Mouse (Mus musculus): ENCODE data around the gene Olfr1262. TPM values are rescaled to one million over a fixed set of nuclear protein-coding genes. Genes with fewer than 3 reads are reported as not detected.

Gene Olfr1262
- polyA plus RNA-seq (2016; fragmentation: Nextera tagmentation; extraction: Ambion mirVana): not detected in 2 replicates

GRCm38 (mm10) chr2:89999845-90000244 lies at the start of gene Olfr1262:
Olfr1262 (plus strand) TSS chr2:90000145.
- Histone ChIP-seq H3K27me3 (replicated peaks) (no peaks in the 10 kb centered on the region), H3K9ac (no peak within 1 kb of the TSS), H3K27ac (no peak within 1 kb of the TSS), H3K4me2 (no peak within 1 kb of the TSS), H3K36me3 (no peaks in the 10 kb centered on the region), H3K9me3 (replicated peaks) (no peaks in the 10 kb centered on the region), H3K4me3 (no peak within 1 kb of the TSS), H3K4me1 (no peaks in the 10 kb centered on the region)
- ATAC-seq: no peak

GRCm38 (mm10) chr2:89974184-89974583 lies 25.8 kb upstream of the Olfr1262 start, which contains the start of gene Olfr1260:
Olfr1260 (plus strand) TSS chr2:89974340.
- H3K9me3 ChIP-seq (replicated peaks): no peaks in the 10 kb centered on the region
- no peak within 1 kb of the TSS for H3K4me2 ChIP-seq
- no peaks in the 10 kb centered on the region for H3K27me3 ChIP-seq (replicated peaks)
- H3K36me3 ChIP-seq: no peaks in the 10 kb centered on the region
- H3K27ac ChIP-seq: no peak within 1 kb of the TSS
- 51% methylated on average over 2 of the region's 2 CpGs for WGBS (ENCODE audit: insufficient replicate concordance)
- no peaks in the 10 kb centered on the region for H3K4me1 ChIP-seq
- no peak within 1 kb of the TSS for H3K4me3 ChIP-seq
- ATAC-seq: no peak
- no peak within 1 kb of the TSS for H3K9ac ChIP-seq

- H3K27me3 ChIP-seq (replicated peaks): no peaks in the 10 kb centered on the region
- H3K36me3 ChIP-seq: no peaks in the 10 kb centered on the region
- ATAC-seq: no peak
- 61% methylated on average over 2 of the region's 2 CpGs for WGBS (ENCODE audit: insufficient replicate concordance)
- no peaks in the 10 kb centered on the region for H3K4me1 ChIP-seq
- no peak overlapping the region for H3K4me3 ChIP-seq
- no peak overlapping the region for H3K4me2 ChIP-seq
- no peaks in the 10 kb centered on the region for H3K9me3 ChIP-seq (replicated peaks)
- no peak overlapping the region for H3K27ac ChIP-seq
- H3K9ac ChIP-seq: no peak overlapping the region
Measured at GRCm38 (mm10) chr2:89977709-89978108, 22.2 kb upstream of the Olfr1262 start.

- Histone ChIP-seq H3K4me2 (no peak within 1 kb of the TSS), H3K4me3 (no peak within 1 kb of the TSS), H3K9ac (no peak within 1 kb of the TSS), H3K9me3 (replicated peaks) (no peaks in the 10 kb centered on the region), H3K4me1 (no peaks in the 10 kb centered on the region), H3K27ac (no peak within 1 kb of the TSS), H3K27me3 (replicated peaks) (no peaks in the 10 kb centered on the region), H3K36me3 (no peaks in the 10 kb centered on the region)
- no peak for ATAC-seq
Measured at GRCm38 (mm10) chr2:89990921-89991320, 9.0 kb upstream of the Olfr1262 start, which contains the start of gene Olfr1261. Olfr1261 (plus strand) TSS chr2:89991221.

- H3K9me3 ChIP-seq (replicated peaks): no peaks in the 10 kb centered on the region
- H3K4me2 ChIP-seq: no peak within 1 kb of the TSS
- H3K27ac ChIP-seq: no peak within 1 kb of the TSS
- H3K9ac ChIP-seq: no peak within 1 kb of the TSS
- no peak within 1 kb of the TSS for H3K4me3 ChIP-seq
- no peak for ATAC-seq
- H3K36me3 ChIP-seq: no peaks in the 10 kb centered on the region
- H3K4me1 ChIP-seq: no peaks in the 10 kb centered on the region
- no peaks in the 10 kb centered on the region for H3K27me3 ChIP-seq (replicated peaks)
- 59% methylated on average over 2 of the region's 2 CpGs for WGBS (ENCODE audit: insufficient replicate concordance)
Measured at GRCm38 (mm10) chr2:90011831-90012230, 11.9 kb downstream of the Olfr1262 start, which contains the start of gene Olfr1263. Olfr1263 (plus strand) TSS chr2:90012131.

GRCm38 (mm10) chr2:90025477-90025876 lies 25.5 kb downstream of the Olfr1262 start, which contains the start of gene Olfr1264:
Olfr1264 (minus strand) TSS chr2:90025577.
- H3K4me1 ChIP-seq: no peaks in the 10 kb centered on the region
- no peak within 1 kb of the TSS for H3K27ac ChIP-seq
- no peaks in the 10 kb centered on the region for H3K36me3 ChIP-seq
- H3K9me3 ChIP-seq (replicated peaks): no peaks in the 10 kb centered on the region
- H3K4me2 ChIP-seq: no peak within 1 kb of the TSS
- H3K27me3 ChIP-seq (replicated peaks): no peaks in the 10 kb centered on the region
- no peak within 1 kb of the TSS for H3K9ac ChIP-seq
- WGBS (ENCODE audit: insufficient replicate concordance): 70% methylated on average over 2 of the region's 2 CpGs
- no peak within 1 kb of the TSS for H3K4me3 ChIP-seq
- no peak for ATAC-seq

- no peaks in the 10 kb centered on the region for H3K9me3 ChIP-seq (replicated peaks)
- no peaks in the 10 kb centered on the region for H3K4me1 ChIP-seq
- no peak within 1 kb of the TSS for H3K4me2 ChIP-seq
- no peaks in the 10 kb centered on the region for H3K36me3 ChIP-seq
- no peak within 1 kb of the TSS for H3K4me3 ChIP-seq
- H3K27me3 ChIP-seq (replicated peaks): no peaks in the 10 kb centered on the region
- no peak within 1 kb of the TSS for H3K9ac ChIP-seq
- ATAC-seq: no peak
- no peak within 1 kb of the TSS for H3K27ac ChIP-seq
Measured at GRCm38 (mm10) chr2:90035037-90035436, 35.1 kb downstream of the Olfr1262 start, which contains the start of gene Olfr1265. Olfr1265 (plus strand) TSS chr2:90035337.

Other genes with a start within 250 kb of the Olfr1262 start
- not detected in 2 replicates for gene Olfr1253, start 243.1 kb upstream of the Olfr1262 start, polyA plus RNA-seq (2016; fragmentation: Nextera tagmentation; extraction: Ambion mirVana)
- gene Olfr1254, start 206.5 kb upstream of the Olfr1262 start, polyA plus RNA-seq (2016; fragmentation: Nextera tagmentation; extraction: Ambion mirVana): not detected in 2 replicates
- gene Olfr1255, start 188.1 kb upstream of the Olfr1262 start, polyA plus RNA-seq (2016; fragmentation: Nextera tagmentation; extraction: Ambion mirVana): not detected in 2 replicates
- not detected in 2 replicates for gene Olfr1256, start 158.6 kb upstream of the Olfr1262 start, polyA plus RNA-seq (2016; fragmentation: Nextera tagmentation; extraction: Ambion mirVana)
- not detected in 2 replicates for gene Olfr48, start 151.9 kb upstream of the Olfr1262 start, polyA plus RNA-seq (2016; fragmentation: Nextera tagmentation; extraction: Ambion mirVana)
- gene Olfr1257, start 121.7 kb upstream of the Olfr1262 start, polyA plus RNA-seq (2016; fragmentation: Nextera tagmentation; extraction: Ambion mirVana): not detected in 2 replicates
- gene Olfr1258, start 72.8 kb upstream of the Olfr1262 start, polyA plus RNA-seq (2016; fragmentation: Nextera tagmentation; extraction: Ambion mirVana): not detected in 2 replicates
- gene Olfr1259, start 51.5 kb upstream of the Olfr1262 start, polyA plus RNA-seq (2016; fragmentation: Nextera tagmentation; extraction: Ambion mirVana): not detected in 2 replicates
- not detected in 2 replicates for gene Olfr1260, start 25.8 kb upstream of the Olfr1262 start, polyA plus RNA-seq (2016; fragmentation: Nextera tagmentation; extraction: Ambion mirVana)
- not detected in 2 replicates for gene Olfr1261, start 8.9 kb upstream of the Olfr1262 start, polyA plus RNA-seq (2016; fragmentation: Nextera tagmentation; extraction: Ambion mirVana)
- gene Olfr1263, start 12.0 kb downstream of the Olfr1262 start, polyA plus RNA-seq (2016; fragmentation: Nextera tagmentation; extraction: Ambion mirVana): not detected in 2 replicates
- not detected in 2 replicates for gene Olfr1264, start 25.4 kb downstream of the Olfr1262 start, polyA plus RNA-seq (2016; fragmentation: Nextera tagmentation; extraction: Ambion mirVana)
- gene Olfr1265, start 35.2 kb downstream of the Olfr1262 start, polyA plus RNA-seq (2016; fragmentation: Nextera tagmentation; extraction: Ambion mirVana): not detected in 2 replicates
- gene Olfr140, start 63.4 kb downstream of the Olfr1262 start, polyA plus RNA-seq (2016; fragmentation: Nextera tagmentation; extraction: Ambion mirVana): not detected in 2 replicates
- gene Olfr1269, start 121.3 kb downstream of the Olfr1262 start, polyA plus RNA-seq (2016; fragmentation: Nextera tagmentation; extraction: Ambion mirVana): not detected in 2 replicates
- gene Olfr32, start 142.2 kb downstream of the Olfr1262 start, polyA plus RNA-seq (2016; fragmentation: Nextera tagmentation; extraction: Ambion mirVana): not detected in 2 replicates
- not detected in 2 replicates for gene Olfr1270, start 152.9 kb downstream of the Olfr1262 start, polyA plus RNA-seq (2016; fragmentation: Nextera tagmentation; extraction: Ambion mirVana)
- 0.05 TPM in 1 of 2 replicates, not detected in the other for gene Olfr1506, start 224.3 kb downstream of the Olfr1262 start, polyA plus RNA-seq (2016; fragmentation: Nextera tagmentation; extraction: Ambion mirVana)

Measured in liver, embryonic 12.5 days (tissue).